Mouse (Mus musculus): ENCODE results near the gene 1190002N15Rik.
A peak's percentile ranks its signal among the peaks of the same experiment; 100 is the strongest.

The 1190002N15Rik gene

DNA sequence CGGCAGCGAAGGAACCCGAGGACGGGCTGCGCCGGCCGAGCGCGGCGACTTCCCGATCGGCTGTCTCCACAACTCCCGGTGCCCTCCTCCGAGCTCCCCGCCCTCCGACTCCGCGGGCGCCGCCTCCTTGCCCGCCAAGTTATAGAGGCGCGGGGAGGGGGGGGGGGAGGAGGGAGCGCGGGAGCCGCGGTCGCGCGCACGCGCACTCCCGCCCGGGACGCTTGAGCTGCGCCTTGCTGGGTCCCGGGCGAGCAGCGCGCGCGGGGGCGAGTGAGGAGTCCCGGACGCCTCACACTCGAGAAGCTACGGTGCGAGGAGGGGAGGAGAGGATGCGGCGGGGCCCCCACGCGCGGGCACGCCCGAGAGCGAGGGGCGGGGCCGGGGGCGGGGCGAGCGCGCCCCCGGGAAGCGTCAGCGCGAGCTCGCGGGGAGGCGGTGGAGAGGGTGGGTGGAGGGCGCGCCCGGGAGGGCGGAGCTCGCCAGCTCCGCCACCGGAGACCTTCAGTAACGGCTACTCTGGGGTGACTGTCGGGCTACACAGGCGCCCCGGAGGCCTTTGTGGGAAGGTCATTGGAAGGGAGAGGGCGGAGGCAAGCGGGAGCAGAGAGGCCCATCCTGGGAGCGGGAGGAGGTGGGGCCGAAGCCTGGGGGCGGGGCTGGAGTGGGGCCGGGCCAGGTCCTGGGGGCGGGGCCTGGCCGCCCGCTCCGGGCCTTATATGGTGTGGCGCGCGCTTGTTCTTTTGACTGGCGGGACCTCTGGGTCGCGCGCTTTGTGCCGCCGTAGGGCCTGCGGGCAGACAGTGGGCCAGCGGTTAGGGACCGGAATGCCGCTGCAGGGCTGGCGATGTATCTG is at the start of gene 1190002N15Rik:
TSS of gene 1190002N15Rik (minus strand) at position 112 of the 853 bp plus-strand sequence.
- peak; percentile 89 to 93 for DNase-seq

DNA sequence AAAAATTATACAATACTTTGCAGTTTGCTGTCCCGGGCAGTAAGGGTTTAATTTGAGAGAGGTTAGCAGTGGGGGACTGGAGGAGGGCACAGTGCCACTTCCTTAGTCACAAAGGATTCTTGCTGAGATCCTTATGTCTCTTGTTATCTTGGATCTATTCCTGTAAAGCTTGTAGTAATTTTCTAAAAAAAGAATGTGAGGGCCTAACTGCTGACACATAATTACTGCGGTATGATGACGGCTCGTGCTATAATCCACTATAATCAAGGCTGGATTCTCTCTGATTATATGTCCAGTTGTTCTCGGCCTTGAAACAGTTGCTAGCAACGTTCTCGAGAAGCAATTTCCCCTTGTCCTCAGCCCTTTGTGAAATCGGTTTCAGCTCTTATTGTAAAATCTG is 44.4 kb upstream of the 1190002N15Rik start:
- DNase-seq: no peak

DNA sequence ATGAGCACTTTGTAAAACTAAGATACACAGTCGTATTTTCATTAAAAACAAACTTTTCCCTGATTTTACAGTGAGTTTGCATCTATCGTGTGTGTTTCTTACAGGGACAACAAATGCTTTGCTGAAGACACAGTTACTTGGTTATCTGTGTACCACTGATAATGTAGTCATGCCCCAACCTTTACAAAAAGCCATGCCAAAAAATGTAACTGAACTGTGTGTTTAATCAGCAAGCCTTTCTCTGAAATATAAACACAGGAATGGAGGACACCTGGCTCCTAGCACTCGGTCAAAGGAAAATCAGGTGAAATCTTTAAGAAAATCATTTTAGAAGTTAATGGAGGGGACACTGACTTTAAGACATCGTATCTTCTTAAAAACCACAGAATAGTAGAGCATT is 43.8 kb upstream of the 1190002N15Rik start:
- DNase-seq: no peak

DNA sequence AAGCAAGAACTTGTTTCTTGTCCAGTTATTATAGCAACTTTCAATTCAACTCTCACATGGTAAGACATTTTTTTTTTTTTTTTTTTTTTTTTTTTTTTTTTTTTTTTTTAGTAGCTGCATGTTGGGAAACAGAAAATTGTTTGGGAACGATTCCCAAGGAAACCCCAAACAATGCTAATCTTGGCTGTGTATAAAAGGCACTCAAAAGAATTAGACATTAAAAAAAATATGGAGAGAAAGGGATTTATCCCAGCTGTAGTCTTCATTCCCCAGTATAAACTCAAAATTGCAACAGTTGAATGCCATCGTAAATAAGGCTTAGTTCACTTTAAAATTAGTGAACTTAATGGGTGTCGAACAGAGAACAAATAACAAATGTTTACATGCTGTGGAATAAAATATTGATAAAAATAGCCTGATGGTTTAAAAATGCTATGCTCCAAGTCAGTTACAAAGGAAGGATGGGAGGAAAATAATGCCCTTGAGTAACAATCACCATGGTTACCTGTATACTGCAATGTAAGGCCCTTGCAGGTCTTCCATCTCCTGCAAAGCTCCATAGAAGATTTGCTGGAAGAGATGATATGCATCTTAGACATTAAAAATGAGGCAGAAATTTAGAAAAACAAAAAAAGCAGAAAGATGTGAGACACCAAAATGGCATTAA is 42.3 kb upstream of the 1190002N15Rik start:
- DNase-seq: no peak

DNA sequence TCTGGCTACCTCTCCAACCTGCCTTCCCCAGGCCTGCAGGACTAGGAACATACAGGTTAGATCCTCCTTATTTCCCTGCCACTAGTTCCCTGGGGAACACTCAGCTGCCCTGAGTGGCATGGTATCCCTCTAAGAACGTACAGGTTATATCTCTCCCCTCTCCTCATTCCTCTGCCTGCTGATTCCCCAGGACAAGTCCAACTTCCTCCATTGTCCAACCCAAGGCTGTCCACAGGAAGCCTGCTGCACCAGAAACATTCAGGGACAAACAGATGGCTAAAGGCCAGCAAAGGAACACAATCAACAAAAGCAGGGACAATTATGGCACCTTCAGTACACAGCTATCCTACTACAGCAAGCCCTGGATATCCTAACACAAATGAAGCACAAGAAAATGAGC is 33.9 kb upstream of the 1190002N15Rik start:
- no peak for DNase-seq

DNA sequence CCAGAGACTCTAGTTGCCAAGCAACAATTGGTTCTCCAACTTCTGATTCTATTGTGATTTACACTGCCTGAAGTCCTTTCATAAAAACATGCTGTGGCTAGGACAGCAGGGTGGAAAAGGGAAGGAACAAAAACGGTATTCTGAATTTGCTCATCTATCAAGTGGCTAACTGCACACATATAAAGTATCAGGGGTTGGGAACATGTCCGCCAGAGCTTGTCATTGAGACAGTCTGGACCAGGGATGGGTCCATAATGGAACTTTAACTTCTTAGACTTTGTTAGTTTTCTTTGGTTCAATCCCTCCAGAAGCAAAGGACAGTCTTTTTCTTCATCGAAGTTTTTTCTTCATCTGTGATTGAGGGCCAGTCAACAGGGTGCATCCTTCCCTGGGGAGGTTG is 30.5 kb upstream of the 1190002N15Rik start:
- no peak for DNase-seq

DNA sequence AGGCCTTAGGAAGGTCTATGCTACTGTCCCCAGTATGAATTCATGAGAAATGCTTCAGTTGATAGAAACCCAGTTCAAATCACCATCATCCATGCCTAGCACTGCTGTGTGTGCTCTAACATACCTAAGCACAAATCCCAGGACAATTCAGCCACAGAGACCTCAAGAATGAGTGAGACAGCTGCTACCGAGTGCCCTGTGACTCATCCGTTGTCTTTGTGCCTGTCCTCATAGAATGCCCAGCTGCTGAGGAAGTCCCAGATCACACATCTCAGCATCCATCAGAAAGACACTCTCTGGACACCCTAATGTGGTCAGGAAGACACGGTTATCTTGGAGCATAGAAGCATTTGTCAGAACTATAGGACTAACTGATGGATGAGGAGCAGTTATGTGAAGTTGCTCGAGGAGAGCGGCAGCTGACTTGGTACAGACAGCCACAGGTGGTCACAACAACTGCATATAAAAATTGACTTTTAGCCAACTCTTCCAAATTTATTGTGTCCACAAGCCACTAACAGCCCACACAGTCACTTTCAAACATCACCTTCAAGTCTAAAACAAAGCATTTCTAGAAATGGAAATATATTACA is 29.9 kb upstream of the 1190002N15Rik start:
- no peak for DNase-seq

DNA sequence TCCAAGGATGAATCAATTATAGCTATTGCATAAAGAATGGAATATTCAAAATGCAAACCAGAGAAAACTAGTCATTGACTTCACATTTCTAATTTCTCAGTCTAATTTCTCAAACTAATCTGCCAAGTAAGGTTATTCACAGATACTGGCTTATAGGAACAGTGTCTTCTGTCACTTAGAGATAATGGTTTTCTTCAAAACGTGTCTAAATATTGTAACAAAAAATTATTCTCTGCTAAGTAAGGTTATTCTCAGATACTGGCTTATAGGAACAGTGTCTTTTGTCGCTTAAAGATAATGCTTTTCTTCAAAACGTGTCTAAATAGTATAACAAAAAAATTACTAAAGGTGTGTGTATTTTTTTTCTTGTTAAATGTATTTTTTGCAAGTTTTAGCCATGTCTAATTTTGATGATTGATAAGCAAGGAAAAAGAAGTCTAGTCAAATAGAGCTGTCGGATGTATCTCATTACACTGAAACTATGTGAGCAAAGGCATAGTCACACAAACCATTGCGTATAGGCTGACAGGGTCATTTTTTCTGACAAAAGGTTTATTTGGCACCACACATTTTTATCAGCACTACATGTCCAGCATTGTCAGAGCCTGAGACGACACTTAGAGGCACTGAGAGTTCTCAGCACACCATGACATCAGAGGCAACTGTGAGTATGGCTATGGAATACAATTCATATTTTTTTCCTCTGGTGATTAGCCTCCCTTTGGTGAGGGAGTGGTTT is 19.1 kb upstream of the 1190002N15Rik start:
- no peak for DNase-seq

DNA sequence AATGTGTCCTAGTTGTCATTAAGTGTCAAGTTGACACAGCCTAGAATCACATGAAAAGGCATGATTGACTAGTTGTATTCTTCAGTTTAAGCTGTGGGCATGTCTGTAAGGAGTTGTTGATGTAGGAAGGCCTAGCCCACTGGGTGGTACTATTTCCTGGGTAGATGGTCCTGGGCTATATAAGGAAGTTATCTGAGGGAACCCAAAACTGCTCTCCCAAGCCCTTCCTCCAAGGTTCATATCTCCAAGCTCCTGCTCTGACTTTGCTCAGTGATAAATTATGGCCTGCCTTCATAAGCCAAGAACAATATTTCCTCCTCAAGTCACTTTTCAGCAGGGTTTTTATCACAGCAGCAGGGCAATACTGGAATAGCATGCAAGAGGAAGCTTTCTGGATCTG is 18.4 kb upstream of the 1190002N15Rik start:
- DNase-seq: no peak

DNA sequence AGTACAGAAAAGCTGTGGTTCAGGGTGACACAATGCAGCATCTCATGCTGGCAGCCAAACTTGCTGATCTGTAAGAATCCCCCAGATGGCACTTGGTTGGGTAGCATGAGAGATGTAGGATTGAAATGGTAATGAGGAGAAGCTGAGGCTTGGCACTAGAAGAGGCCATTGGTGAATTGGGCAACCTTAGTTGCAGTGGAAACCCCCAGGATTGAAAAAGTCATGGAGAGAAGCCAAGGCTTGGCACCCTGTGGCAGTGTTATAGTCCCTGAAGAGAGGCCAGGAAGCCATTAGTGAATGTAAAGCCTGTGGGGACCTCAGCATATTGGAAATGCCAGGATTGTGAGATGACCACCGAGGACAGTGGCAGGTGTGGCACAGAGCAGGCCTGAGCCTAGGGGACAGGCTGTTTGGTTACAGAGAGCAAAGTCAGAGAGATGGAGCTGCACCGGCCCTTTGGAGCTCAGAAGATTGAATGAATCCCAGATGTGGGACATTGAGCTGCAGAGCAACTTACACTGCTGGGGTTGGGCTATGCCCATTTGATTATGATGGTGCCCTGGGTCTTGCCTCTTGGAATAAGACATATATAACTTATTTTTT is 12.7 kb upstream of the 1190002N15Rik start:
- DNase-seq: no peak

DNA sequence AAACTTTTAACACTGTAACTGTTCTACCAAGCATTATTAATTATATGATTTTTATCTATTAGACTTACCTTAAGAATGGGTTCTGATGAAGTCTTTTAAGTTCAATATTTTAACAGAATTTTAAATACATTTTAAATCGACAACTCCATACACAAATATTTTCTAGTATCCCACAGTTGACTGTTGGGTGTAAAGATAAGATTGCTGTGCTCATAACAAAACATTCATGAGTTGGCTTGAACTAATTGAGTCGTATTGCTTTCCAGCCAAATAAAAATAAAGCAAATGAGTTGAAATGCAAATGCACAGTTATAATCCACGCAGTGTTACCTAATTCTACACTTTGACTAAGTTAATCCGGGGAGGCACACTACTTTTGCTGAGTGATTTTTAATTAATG is 6.0 kb upstream of the 1190002N15Rik start:
- no peak for DNase-seq

DNA sequence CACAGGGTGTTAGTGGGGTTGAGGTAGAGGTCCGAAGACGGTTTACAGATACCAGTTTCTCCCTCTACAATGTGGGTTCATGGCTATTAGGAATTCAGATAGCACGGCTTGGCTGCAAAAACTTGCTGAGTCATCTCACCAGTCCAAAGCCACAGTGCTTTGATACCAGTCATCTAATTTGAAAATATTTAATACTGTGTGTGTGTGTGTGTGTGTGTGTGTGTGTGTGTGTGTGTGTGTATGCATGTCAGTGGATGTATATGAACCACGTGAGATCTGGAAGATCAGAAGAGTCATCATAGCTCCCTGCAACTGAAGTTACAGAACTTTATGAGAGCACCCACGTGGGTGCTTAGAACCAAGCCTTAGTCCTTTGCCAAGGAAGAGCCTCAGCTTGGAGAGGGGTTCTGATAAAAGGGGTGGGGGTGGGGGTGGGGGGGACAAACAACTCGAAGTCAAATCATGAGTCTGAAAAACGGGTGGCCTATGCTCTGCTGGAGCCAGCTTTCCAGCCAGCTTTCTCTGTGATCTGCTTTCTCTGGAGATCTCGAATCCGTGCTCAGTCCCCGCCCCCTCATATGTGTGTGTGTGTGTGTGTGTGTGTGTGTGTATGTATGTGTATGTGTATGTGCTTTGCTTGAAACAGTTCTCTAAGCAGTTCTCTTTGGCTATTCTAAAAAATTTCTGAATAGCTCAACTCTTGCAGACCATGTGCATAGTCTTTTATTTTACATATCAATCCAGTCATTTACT is 2.6 kb upstream of the 1190002N15Rik start:
- no peak for DNase-seq

DNA sequence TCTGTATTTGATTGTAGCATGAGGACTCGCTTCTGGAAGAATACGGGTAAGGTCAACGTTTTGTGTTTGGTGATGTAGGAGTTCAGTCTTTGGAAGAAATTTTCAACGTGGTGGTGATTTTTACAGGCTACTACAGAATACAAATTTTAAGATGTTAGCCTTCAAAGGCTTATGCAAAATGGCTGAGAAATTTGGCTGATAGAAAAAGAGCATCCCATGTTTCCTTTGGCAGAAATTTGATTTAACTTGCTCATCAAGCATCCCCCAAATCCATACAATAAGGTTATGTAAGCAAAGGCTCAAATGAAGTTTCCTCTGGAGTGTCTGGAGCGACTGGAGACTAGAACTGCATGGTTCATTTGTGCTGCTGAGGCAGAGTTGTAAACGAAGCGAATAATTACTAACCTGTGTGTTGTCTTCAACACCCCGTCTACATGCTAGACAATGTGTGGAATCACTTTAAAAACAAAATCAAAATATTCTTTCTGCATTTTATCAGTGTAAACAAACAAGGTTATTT is 1.5 kb upstream of the 1190002N15Rik start:
- no peak for DNase-seq

DNA sequence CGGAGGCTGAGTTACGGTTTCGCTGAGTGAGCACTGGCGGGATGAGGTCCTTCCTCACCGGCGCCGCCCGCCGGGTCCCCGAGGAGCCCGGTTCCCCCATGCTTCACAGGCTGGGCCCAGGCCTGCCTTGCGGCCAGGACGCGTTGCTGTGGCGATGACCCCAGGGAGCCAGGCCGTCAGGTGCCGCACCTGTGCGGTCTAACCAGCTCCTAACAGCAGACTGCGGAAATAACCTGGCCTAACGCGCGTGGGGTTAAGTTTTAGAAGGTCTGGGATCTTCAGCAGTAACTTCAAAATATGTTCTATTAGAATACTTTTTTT is 902 bp upstream of the 1190002N15Rik start:
- no peak for DNase-seq

DNA sequence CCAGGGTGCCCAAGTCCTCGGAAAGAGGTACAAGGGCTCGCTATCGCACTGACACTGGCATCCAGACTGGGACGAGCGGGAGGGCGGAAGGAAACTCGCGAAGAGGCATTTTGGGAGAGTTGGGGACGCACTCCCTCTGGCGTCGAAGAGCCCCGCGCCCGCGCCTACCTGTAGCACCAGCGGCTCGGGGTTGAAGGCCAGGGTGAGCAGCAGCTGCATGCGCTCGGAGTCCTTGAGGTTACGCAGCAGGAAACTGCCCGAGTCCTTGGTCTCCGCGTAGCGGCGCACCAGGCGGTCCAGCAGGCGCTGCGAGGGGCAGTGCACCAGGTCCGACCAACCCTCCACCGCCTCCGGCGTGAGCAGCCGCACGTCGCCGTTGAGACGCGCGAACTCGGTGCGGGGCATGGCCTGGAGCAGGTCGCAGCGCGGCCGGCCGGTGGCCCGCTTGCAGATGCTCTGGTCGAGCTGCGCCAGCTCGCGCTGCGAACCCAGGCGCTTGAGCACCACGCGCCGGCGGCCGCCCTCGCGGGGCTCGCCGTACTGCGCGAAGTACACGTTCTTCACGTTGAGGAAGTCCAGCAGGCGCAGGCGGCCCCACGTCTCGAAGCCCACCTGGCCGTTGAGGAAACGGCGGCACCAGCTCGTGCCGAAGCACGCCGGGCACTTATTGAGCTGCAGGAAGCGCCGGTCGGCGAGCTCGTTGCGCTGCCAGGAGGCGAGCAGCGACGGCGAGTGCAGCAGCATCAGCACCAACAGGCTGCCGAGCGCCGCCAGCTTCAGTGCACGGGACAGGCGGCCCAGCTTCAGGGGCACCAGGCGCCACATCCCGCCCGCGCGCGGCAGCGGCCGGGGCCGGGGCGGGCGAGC is 597 bp downstream of the 1190002N15Rik start:
- peak; percentile 73 to 76 for DNase-seq

DNA sequence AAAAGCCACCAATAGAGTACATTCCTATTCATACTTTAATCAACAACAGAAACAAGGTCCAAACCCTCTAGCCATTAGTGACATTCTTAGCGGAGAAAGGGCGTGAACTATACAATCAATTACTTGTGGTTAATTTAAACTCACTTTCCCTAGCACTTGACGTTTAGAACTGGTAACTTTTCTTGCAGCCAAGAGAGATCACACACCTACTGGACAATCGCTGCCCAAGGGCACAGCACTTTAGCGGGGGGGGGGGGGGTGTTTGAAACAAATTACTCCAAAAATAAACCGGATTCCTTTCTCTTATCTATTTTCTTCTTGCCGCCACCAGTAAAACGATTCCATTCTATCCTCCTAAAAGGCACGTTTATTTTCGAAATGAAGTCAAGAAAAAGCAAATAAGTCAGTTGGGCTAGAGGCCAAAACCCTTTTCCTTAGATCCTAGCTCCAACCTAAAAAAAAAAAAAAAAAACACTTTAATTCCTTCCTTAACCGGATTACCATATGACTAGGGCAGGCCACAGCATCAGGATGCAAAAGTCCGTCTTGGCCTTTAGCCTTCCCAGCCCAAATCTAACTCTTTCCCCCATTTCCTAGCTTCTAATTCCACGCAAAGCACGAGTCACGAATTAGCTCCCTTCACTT is 1.5 kb downstream of the 1190002N15Rik start:
- no peak for DNase-seq

DNA sequence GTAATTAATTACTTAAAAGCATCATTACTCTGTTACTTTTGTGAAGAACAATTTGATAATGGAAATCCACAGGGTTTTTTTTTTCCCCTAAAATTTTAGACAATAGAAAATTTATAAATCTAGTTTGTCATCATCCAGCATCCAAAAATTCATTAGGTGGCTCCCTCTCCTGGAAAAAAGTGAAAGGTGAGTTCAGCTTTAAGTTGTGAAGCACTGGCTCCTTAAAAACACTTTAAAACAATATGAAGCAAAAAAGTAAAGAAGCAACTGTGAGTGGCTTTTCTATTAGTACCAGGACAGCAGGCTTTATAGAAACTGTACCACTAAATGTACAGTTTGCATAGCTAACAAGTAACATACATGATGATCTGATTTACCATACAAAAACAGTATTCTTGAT is 3.1 kb downstream of the 1190002N15Rik start:
- no peak for DNase-seq

DNA sequence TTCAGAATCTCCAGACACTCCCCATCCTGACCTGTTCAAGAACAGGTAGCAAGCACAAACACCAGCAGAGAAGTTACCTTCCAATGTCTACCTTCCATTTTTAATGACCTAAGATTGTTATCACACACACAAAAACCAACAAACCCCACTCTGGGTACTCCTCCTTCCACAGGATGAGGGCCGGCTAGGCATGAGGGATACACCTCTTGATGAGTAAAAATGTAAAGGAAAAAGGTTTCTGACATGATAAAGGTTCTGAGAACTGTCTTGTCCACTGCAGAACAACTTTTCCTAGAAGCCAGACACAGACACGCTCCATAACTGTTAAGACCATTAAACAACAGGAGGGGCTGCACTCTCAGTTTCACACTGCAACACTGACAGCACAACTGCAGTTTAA is 3.7 kb downstream of the 1190002N15Rik start:
- DNase-seq: no peak

DNA sequence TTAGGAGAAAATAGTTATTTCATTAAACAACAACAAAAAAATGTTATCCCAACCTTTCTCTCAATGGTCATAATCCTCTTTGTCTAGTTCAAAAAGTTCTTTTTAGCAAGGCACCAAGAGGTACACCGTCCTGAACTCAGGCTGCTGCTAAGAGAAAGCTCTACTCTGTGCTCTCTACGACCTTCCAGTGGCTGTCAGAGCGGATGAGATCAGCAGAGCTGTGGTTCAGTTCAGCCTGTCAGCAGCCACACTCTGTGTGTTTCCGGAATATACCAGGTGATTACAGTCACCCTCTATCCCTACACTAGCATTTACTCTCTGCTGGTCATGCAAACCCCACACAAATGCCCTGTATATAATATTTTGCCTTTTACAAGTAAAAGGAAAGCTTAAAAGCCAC is 4.2 kb downstream of the 1190002N15Rik start:
- DNase-seq: peak; percentile 7 to 37

DNA sequence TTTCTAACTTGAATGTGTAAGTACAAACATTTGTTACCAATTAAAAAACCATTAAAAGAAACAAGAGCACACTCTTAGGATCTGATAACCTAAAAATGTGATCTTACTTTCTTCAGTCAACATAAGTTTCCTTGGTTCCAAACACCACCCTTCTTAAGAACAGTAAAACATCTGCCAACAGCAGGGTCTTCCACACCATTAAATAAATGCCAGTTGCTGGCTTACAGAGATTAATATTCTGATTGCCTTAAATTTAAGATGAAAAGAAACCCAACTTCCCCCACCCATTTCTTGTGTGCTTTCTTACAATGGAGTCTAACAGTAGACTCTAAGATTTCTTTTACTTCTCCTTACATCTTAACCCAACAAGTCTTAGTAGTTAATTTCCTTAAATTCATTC is 7.9 kb downstream of the 1190002N15Rik start:
- DNase-seq: no peak
